29 mouse cellular contexts compared by ENCODE assay signal in the genomic region with DNA sequence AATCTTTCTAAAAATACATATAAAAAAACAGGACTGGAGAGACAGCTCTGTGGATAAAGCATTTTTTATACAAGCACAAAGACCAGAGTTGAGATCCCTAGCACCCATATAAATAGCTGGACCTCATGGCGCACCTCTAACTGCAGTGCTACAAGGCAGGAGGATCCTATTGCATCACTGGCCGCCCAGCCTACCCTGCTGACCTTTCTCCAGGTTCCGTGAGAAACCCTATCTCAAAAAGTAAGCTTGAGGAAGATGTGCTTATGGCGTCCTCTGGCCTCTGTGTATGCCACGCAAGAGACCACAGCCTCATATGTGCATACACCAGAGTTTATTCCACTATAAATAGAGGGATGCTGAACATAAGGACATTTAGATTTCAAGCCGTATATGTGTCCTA.
"Had no signal": no experiment of that assay in that cellular context is flagged by ENCODE, and none has a peak within 500 bp of the region (broad histone marks: within the 10 kb centered on the region; RNA-seq: fewer than 3 reads in every experiment).

No protein-coding gene starts in this region.

- DNase-seq: heart, postnatal 10 days; heart, postnatal 14 days; heart, postnatal 36 days; kidney, adult 11 months; kidney, adult 18-20 months; kidney, adult 2 months; kidney, adult 8-10 months; kidney, adult 9 months; kidney, postnatal 10 days; kidney, postnatal 14 days; kidney, postnatal 25 days; kidney, postnatal 36 days; kidney, postnatal 4 days; layer of hippocampus, adult 9-11 months; layer of hippocampus, postnatal 36 days had no signal

- H3K27ac ChIP-seq: heart, embryonic 13.5 days; heart, embryonic 15.5 days; hindbrain, embryonic 10.5 days; hindbrain, embryonic 12.5 days; hindbrain, embryonic 13.5 days; hindbrain, embryonic 14.5 days; hindbrain, embryonic 15.5 days; hindbrain, postnatal 0 days; intestine, embryonic 15.5 days; kidney, embryonic 15.5 days; kidney, postnatal 0 days; layer of hippocampus, adult 2 months; left cerebral cortex, adult 2 months had no signal

- H3K4me3 ChIP-seq: heart, embryonic 12.5 days; heart, embryonic 13.5 days; heart, embryonic 15.5 days; hindbrain, embryonic 10.5 days; hindbrain, embryonic 12.5 days; hindbrain, embryonic 13.5 days; hindbrain, embryonic 15.5 days; intestine, embryonic 15.5 days; kidney, embryonic 15.5 days; layer of hippocampus, adult 2 months; left cerebral cortex, adult 2 months had no signal
